Mouse (Mus musculus) ES-Bruce4 (cell line): ENCODE data around the gene Rbm25. TPM values are rescaled to one million over a fixed set of nuclear protein-coding genes. Genes with fewer than 3 reads are reported as not detected.

Source experiments
- H3K27ac ChIP-seq: 2 replicates; pipeline ENCODE4 v1.5.1; 2012; ENCODE audit warnings: low read length, inconsistent platforms; ENCODE audit not compliant: insufficient read depth
- H3K27me3 ChIP-seq: 2 replicates; pipeline ENCODE4 v1.6.1; 2012; ENCODE audit warnings: mild to moderate bottlenecking, low read length, inconsistent platforms; ENCODE audit not compliant: control insufficient read depth, poor library complexity, insufficient read depth, severe bottlenecking
- H3K36me3 ChIP-seq: 2 replicates; pipeline ENCODE4 v1.6.1; 2012; ENCODE audit warnings: inconsistent platforms, mild to moderate bottlenecking, low read length, moderate library complexity; ENCODE audit not compliant: control insufficient read depth, poor library complexity, insufficient read depth, severe bottlenecking
- H3K4me1 ChIP-seq: one replicate; pipeline ENCODE4 v1.8.1; 2011; ENCODE audit warnings: low read length; ENCODE audit not compliant: control insufficient read depth, insufficient read depth
- H3K4me3 ChIP-seq: 2 replicates; pipeline ENCODE4 v1.5.1; 2011; ENCODE audit warnings: low read depth, mild to moderate bottlenecking, low read length
- H3K9ac ChIP-seq: 2 replicates; pipeline ENCODE4 v1.6.1; 2012; ENCODE audit warnings: low read depth, mild to moderate bottlenecking, inconsistent platforms; ENCODE audit not compliant: poor library complexity, severe bottlenecking
- H3K9me3 ChIP-seq: replicated peaks from 2 replicates; pipeline ENCODE4 v1.6.1; 2012; ENCODE audit warnings: mild to moderate bottlenecking, low read length, inconsistent platforms; ENCODE audit not compliant: control insufficient read depth, poor library complexity, insufficient read depth, severe bottlenecking
- CTCF ChIP-seq: IDR thresholded peaks from one replicate; pipeline ENCODE4 v1.8.1; 2011; ENCODE audit warnings: low read depth, low read length
- EP300 ChIP-seq: IDR thresholded peaks from 2 replicates; pipeline ENCODE4 v1.6.1; 2011; ENCODE audit warnings: low read depth, low read length; ENCODE audit not compliant: insufficient read depth
- POLR2A ChIP-seq: IDR thresholded peaks from one replicate; pipeline ENCODE4 v1.8.1; 2011; ENCODE audit warnings: low read length; ENCODE audit not compliant: insufficient read depth
- polyA plus RNA-seq: library from polyadenylated mRNA; stranded (reverse); fragments of >200 nt; gene quantifications from 2 replicates; pipeline ENCODE4 v1.2.4, GENCODE M21; 2011; ENCODE audit warnings: low read depth; ENCODE audit not compliant: missing spikeins, insufficient read depth, insufficient read length

Rbm25 gene
- polyA plus RNA-seq, 1 experiment = 372 TPM

- no peak overlapping the region for H3K4me3 ChIP-seq
- TF ChIP-seq POLR2A = no peak
- TF ChIP-seq CTCF = no peak
- TF ChIP-seq EP300 = no peak
These were observed 85.6 kb downstream of the Rbm25 start for GRCm38 (mm10) chr12:83716416-83717184.

GRCm38 (mm10) chr12:83719431-83719830, 88.4 kb downstream of the Rbm25 start:
- Histone ChIP-seq H3K4me3 (no peak overlapping the region), H3K9me3 (no peaks in the 10 kb centered on the region), H3K36me3 (peaks cover 12% of the 10 kb centered on the region), H3K4me1 (no peaks in the 10 kb centered on the region), H3K27ac (no peak overlapping the region), H3K9ac (no peak overlapping the region), H3K27me3 (no peaks in the 10 kb centered on the region)
- TF ChIP-seq EP300 (peak; percentile 68), POLR2A (no peak), CTCF (no peak)

More at GRCm38 (mm10) chr12:83716416-83717184, 85.6 kb downstream of the Rbm25 start:
- H3K9me3 ChIP-seq = no peaks in the 10 kb centered on the region
- H3K27me3 ChIP-seq = no peaks in the 10 kb centered on the region
- peaks cover 15% of the 10 kb centered on the region for H3K36me3 ChIP-seq
- H3K27ac ChIP-seq = no peak overlapping the region
- no peaks in the 10 kb centered on the region for H3K4me1 ChIP-seq
- no peak overlapping the region for H3K9ac ChIP-seq

GRCm38 (mm10) chr12:83721281-83721680, 90.2 kb downstream of the Rbm25 start:
- TF ChIP-seq POLR2A = no peak
- TF ChIP-seq EP300 = peak; percentile 69; the same call in 1 of the 2 replicates
- H3K4me3 ChIP-seq = no peak overlapping the region
- H3K9ac ChIP-seq = no peak overlapping the region
- no peaks in the 10 kb centered on the region for H3K27me3 ChIP-seq
- H3K36me3 ChIP-seq = peaks cover 11% of the 10 kb centered on the region
- no peaks in the 10 kb centered on the region for H3K9me3 ChIP-seq
- peak overlapping the region; percentile 2; the same call in 1 of the 2 replicates for H3K27ac ChIP-seq
- no peaks in the 10 kb centered on the region for H3K4me1 ChIP-seq

GRCm38 (mm10) chr12:83723037-83723436, 92.0 kb downstream of the Rbm25 start:
- no peaks in the 10 kb centered on the region for H3K4me1 ChIP-seq
- peaks cover 9% of the 10 kb centered on the region for H3K36me3 ChIP-seq
- TF ChIP-seq EP300 (no peak), CTCF (no peak), POLR2A (no peak)
- no peak overlapping the region for H3K4me3 ChIP-seq
- no peak overlapping the region for H3K27ac ChIP-seq
- no peak overlapping the region for H3K9ac ChIP-seq
- no peaks in the 10 kb centered on the region for H3K9me3 ChIP-seq
- no peaks in the 10 kb centered on the region for H3K27me3 ChIP-seq

GRCm38 (mm10) chr12:83726510-83727308, 95.7 kb downstream of the Rbm25 start:
- Histone ChIP-seq H3K9ac (no peak overlapping the region), H3K4me3 (no peak overlapping the region), H3K9me3 (no peaks in the 10 kb centered on the region), H3K27me3 (no peaks in the 10 kb centered on the region), H3K36me3 (peaks cover 11% of the 10 kb centered on the region), H3K27ac (no peak overlapping the region), H3K4me1 (no peaks in the 10 kb centered on the region)
- TF ChIP-seq EP300 (no peak), POLR2A (no peak), CTCF (no peak)

GRCm38 (mm10) chr12:83732225-83732624, 101.2 kb downstream of the Rbm25 start:
- H3K9me3 ChIP-seq = no peaks in the 10 kb centered on the region
- H3K4me1 ChIP-seq = no peaks in the 10 kb centered on the region
- no peaks in the 10 kb centered on the region for H3K27me3 ChIP-seq
- peaks cover 6% of the 10 kb centered on the region for H3K36me3 ChIP-seq
- H3K9ac ChIP-seq = no peak overlapping the region
- TF ChIP-seq POLR2A (no peak), CTCF (no peak), EP300 (no peak)
- no peak overlapping the region for H3K27ac ChIP-seq
- no peak overlapping the region for H3K4me3 ChIP-seq

Other genes with a start within 250 kb of the Rbm25 start
- gene Dpf3, start 143.5 kb upstream of the Rbm25 start, polyA plus RNA-seq = 0.81 TPM in 1 of 2 replicates, not detected in the other
- 125 and 134 TPM in 2 replicates for gene Dcaf4, start 110.8 kb upstream of the Rbm25 start, polyA plus RNA-seq
- 37.7 and 38.0 TPM in 2 replicates for gene Zfyve1, start 34.0 kb upstream of the Rbm25 start, polyA plus RNA-seq
- 49.5 and 55.4 TPM in 2 replicates for gene Psen1, start 56.9 kb downstream of the Rbm25 start, polyA plus RNA-seq
- 0.67 and 0.85 TPM in 2 replicates for gene Papln, start 132.4 kb downstream of the Rbm25 start, polyA plus RNA-seq